Mouse (Mus musculus) ovary, postnatal 36 days (tissue): ENCODE results near the gene Slc25a33.
"Not testable (repeated sequence)": the region's sequence is repeated elsewhere in the genome, so short reads cannot be mapped to it uniquely, and the experiment has no call there.

Experiments
- DNase-seq: peaks from one replicate; pipeline ENCODE4 v3.0.0; 2022; ENCODE audit warnings: low spot score, mixed read lengths

Gene Slc25a33

DNA sequence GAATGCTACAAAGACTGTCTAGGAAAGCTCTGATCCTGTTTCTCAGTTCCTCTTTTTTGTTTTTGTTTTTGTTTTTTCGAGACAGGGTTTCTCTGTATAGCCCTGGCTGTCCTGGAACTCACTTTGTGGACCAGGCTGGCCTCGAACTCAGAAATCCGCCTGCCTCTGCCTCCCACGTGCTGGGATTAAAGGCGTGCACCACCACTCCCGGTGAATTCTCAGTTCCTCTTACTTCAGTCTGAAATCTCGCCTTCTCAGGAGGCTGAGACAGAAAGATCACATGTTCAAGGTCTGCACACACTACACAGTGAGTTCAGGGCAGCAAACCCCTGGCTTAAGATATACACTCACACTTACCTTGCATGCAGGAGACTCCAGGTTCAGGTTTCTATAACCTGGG, 17.5 kb downstream of the Slc25a33 start:
- not testable (repeated sequence) for DNase-seq

- DNase-seq, result no peak
Measured at GRCm38 (mm10) chr4:149752836-149753235, 21.2 kb downstream of the Slc25a33 start.

DNA sequence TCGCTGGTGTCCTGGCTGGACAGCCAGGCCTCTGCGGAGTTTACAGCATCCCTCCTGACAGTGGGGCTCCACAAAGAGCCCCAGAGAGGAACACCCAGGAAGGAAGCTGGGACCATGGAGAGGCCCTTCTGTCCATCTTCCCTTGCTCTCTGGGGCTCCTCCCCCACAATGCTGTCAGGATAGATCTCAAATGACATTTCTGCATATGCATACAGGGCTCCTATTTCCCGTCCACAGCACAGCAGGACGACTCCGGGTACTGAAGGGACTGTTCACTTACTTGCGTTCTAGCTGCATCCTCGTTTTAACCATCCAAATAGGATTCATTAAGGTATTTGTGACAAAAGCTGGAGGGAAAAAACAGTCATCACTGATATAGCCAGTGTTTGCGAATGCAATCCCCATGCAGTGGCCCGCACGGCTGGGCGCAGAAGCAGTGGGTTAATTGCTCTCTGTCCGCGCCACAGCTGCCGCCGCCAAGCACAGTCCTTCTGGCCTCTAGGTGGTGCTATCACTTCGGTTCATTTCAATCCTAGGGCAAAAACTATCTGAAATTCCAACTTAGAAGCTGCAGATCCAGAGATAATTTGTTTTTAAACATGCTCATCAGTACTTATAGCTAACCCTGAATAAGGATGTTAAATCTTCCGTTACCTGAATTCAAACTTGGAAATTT, 21.8 kb downstream of the Slc25a33 start:
- DNase-seq, result peak; percentile 56

DNA sequence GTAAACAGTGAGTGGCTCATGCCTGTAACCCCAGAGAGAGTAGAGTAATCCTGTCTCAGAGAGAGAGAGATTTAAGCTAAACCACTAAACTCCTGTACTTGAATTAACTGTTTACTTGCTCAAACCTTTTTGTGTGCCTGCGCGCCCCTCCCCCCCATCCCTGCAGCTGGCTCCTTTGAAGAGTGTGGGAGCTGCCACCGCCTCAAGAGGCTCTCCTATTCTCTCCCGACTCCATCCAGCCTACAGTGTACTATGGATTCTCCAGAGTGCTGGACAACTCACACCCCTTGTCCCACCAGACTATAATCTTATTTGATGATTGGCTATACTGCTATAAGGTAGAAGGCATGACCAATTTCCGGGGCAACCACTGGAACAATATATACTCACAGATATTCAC, 23.4 kb downstream of the Slc25a33 start:
- DNase-seq, result no peak

DNA sequence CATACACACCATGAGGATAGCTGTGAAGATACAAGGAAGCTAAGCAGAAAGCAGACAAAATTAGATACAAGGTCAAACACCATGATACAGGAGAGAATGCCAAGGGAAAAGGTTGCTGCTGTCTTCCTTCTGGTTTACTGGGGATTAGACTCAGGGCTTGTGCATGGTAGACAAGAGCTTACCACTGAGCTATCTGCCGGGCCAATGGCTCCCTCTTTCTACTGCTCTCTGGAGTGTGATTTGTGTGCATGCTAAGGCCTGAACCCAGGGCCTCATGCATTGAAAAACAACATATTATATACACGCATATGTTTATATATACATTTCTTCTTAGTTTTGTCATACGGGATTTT, 24.4 kb downstream of the Slc25a33 start:
- not testable (repeated sequence) for DNase-seq

GRCm38 (mm10) chr4:149749003-149749662, 24.9 kb downstream of the Slc25a33 start:
- no peak for DNase-seq

DNA sequence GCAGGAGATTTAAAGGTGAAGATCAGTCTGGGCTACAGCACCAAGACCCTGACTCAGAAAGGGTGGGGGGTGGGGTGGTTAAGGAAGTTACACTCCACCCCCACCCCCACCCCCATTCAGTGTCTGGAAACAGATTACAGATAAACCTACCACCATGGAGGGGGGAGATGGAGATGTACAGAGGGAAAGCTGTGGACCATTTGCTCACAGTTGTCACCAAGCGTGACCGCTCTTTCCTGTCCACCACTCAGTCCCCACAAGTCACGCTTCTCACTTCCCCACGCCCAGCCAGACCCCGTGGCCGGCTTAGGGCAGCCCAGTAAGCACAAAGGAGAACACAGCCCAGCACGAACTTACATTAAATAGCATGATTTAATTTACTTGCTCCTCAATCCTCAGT, 30.0 kb downstream of the Slc25a33 start:
- DNase-seq, result no peak

GRCm38 (mm10) chr4:149742011-149742530, 32.0 kb downstream of the Slc25a33 start:
- no peak for DNase-seq

GRCm38 (mm10) chr4:149740301-149740700, 33.8 kb downstream of the Slc25a33 start:
- DNase-seq, result no peak

GRCm38 (mm10) chr4:149739478-149739877, 34.6 kb downstream of the Slc25a33 start:
- no peak for DNase-seq

- peak; percentile 95 for DNase-seq
Measured at GRCm38 (mm10) chr4:149737383-149738324, 36.4 kb downstream of the Slc25a33 start, which contains the start of gene Tmem201. Gene Tmem201 (minus strand): TSS chr4:149738044.

- DNase-seq, result peak; percentile 38
Measured at GRCm38 (mm10) chr4:149736581-149736980, 37.5 kb downstream of the Slc25a33 start.

- DNase-seq, result no peak
Measured at GRCm38 (mm10) chr4:149735624-149736250, 38.3 kb downstream of the Slc25a33 start.

DNA sequence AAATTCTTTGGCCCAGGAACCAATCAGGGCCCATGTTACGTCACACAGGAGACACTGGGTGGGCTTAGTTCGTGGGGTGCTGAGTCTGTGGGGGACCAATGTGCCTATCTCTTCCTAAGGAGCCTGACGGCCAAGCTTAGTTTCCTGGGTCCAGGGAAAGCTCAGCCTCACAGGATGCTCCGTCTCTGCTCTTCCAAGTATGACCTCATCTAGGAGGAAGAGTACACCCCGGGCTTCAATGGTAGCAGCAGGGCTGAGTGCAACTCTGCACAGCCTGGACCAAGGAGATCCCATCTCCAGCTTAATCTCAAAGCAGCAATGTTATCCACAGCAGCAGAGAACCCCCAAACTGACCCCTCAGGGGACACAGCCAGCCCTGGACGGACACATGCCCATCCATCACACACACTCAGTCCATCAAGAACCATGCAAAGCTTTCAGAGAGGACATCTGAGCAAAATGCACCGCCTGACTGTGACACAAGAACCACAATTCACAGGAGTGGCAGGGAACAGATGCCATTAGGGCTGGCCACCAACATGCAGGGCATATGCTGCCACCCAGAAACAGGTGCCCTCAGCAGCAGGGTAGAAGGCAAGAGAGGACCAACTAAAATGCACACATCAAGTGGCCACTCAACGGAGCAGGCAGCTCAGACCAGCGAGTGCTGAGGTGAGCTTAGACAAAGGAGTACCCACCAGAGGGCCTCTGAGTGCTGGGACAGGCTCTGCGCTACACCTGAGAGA, 39.2 kb downstream of the Slc25a33 start:
- DNase-seq, result no peak

DNA sequence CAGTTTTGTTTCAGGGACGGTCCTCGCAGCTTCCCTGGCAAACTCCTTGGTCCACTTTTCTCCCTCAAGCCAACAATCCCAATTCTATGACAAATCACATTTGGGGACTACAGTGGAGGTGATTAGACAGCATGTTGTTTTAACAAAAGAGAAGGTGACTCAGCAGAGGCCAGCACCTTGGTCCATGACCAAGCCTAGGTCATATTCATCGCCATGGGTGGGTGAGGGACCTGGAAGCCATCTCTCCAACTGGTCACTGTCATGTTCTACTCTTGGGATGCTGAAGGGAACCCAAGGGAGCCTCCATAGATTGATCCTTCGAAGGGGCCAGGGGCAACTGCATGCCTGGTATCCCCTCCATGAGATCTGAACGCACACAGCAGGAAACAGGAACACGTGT, 39.8 kb downstream of the Slc25a33 start:
- DNase-seq, result no peak

DNA sequence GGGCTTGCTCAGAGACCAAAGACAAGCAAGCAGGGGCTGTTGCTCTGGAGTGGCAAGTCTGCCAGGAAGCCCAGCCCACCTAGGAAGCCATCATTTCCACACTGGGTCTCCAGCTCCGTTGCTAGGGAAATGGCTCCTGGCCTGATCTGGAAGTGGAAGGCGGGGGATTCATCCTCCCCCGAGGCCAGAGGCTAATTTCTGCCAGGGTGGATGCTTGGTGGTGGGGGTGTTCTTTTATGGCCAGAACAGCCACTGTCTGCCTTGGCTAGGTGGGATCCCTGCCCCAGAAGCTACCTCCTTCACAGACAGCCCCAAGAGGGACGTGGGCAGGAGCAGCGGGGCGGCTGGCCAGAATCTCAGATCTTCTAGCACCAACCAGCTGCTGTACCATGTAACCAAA, 40.3 kb downstream of the Slc25a33 start:
- DNase-seq, result no peak

DNA sequence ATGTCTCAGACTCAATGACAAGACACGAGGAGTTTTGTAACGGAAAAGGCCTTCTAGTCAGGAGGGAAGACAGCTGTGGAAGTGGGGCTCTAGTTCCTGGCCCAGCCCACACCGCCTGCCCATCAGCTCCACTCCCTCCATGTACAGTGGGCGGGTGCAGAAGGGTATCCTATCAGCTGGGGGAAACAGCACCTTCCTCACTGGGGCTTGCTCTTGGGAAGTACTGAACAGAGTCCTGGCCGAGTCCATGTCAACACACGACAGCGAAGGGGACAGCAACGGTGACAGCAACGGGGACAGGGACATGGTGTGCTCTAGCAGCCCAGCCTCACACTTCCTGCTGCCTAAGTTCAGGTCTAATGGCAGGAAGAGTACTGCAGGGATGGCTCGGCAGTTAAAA, 41.3 kb downstream of the Slc25a33 start:
- DNase-seq, result no peak

- DNase-seq, result no peak
Measured at GRCm38 (mm10) chr4:149732313-149732712, 41.8 kb downstream of the Slc25a33 start.

GRCm38 (mm10) chr4:149730827-149731226, 43.2 kb downstream of the Slc25a33 start:
- no peak for DNase-seq

- DNase-seq, result no peak
Measured at GRCm38 (mm10) chr4:149728810-149729209, 45.3 kb downstream of the Slc25a33 start.

DNA sequence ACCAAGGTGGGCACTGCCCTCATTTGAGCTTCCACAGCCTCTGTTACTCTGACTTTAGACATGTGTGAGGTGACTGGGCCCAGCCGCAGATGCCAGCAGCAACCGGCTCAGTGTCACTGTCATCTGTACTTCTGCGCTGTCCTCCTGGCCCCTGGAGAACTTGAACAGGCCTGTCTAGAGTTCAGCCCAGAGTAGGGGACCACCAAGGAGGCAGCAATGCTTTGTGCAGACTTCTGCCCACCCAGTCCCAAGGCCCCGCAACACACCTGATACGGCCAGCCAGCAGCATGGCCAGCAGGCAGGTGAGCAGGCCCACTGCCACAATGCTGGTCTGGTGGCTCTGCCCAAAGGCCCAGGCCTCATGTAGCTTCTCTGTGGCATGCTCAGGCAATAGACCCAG, 46.4 kb downstream of the Slc25a33 start:
- no peak for DNase-seq
